Mouse (Mus musculus) midbrain, embryonic 12.5 days (tissue): ENCODE measurements around the gene Krt80. TPM values are rescaled to one million over a fixed set of nuclear protein-coding genes. Genes with fewer than 3 reads are reported as not detected.

Source experiments
- ATAC-seq: fragments of 200-750 bp; cut with Nextera tagmentation; 2 replicates; pipeline ENCODE4 v1.8.0; 2017; ENCODE audit warnings: low read depth, moderate TSS enrichment, moderate library complexity; ENCODE audit not compliant: low FRiP score
- H3K27ac ChIP-seq: fragments of 300-500 bp; sonication (generic); replicated peaks from 2 replicates; pipeline ENCODE4 v1.5.1; 2016; ENCODE audit warnings: mild to moderate bottlenecking
- H3K27me3 ChIP-seq: fragments of 300-500 bp; sonication (generic); 2 replicates; pipeline ENCODE4 v1.6.1; 2016; ENCODE audit warnings: mild to moderate bottlenecking
- H3K36me3 ChIP-seq: fragments of 300-500 bp; sonication (generic); 2 replicates; pipeline ENCODE4 v1.6.1; 2016
- H3K4me1 ChIP-seq: fragments of 300-500 bp; sonication (generic); 2 replicates; pipeline ENCODE4 v1.6.1; 2016
- H3K4me2 ChIP-seq: fragments of 300-500 bp; sonication (generic); replicated peaks from 2 replicates; pipeline ENCODE4 v1.6.1; 2016; ENCODE audit warnings: mild to moderate bottlenecking, moderate library complexity
- H3K4me3 ChIP-seq: fragments of 300-500 bp; sonication (generic); 2 replicates; pipeline ENCODE4 v1.5.1; 2016; ENCODE audit warnings: mild to moderate bottlenecking
- H3K9ac ChIP-seq: fragments of 300-500 bp; sonication (generic); replicated peaks from 2 replicates; pipeline ENCODE4 v1.6.1; 2016; ENCODE audit warnings: mild to moderate bottlenecking, moderate library complexity
- H3K9me3 ChIP-seq: fragments of 300-500 bp; sonication (generic); 2 replicates; pipeline ENCODE4 v1.6.1; 2016; ENCODE audit warnings: mild to moderate bottlenecking
- WGBS: fragments of 180-500 bp; shearing (Covaris S2); methylation state at CpG from one replicate; pipeline ENCODE4 v1.1.7; 2016; 5-methylcytosine and 5-hydroxymethylcytosine counted together
- polyA plus RNA-seq: library from polyadenylated mRNA; unstranded; fragments of >200 nt; fragmentation: Nextera tagmentation; extraction: Ambion mirVana; gene quantifications from 2 replicates; pipeline ENCODE4 v1.2.1, GENCODE M21; 2016

Krt80 gene
- polyA plus RNA-seq, 1 experiment from 2014 or later: 0.18 TPM

- WGBS: 90% methylated on average over 16 of the region's 16 CpGs
Observed at GRCm38 (mm10) chr15:101373286-101373898, 3.4 kb upstream of the Krt80 start.

GRCm38 (mm10) chr15:101372131-101372977 is 2.4 kb upstream of the Krt80 start:
- no peaks in the 10 kb centered on the region for H3K9me3 ChIP-seq
- no peak overlapping the region for H3K4me2 ChIP-seq
- ATAC-seq: no peak
- H3K4me1 ChIP-seq: 0 out of 2 replicates have a peak, but pooled peaks cover 3% of the 10 kb centered on the region
- H3K36me3 ChIP-seq: no peaks in the 10 kb centered on the region
- 77% methylated on average over 7 of the region's 7 CpGs for WGBS
- H3K27ac ChIP-seq: no peak overlapping the region
- H3K9ac ChIP-seq: no peak overlapping the region
- 0 out of 2 replicates have a peak, but pooled peaks cover 4% of the 10 kb centered on the region for H3K27me3 ChIP-seq
- H3K4me3 ChIP-seq: no peak overlapping the region

More at GRCm38 (mm10) chr15:101373286-101373898, 3.4 kb upstream of the Krt80 start:
- no peak overlapping the region for H3K27ac ChIP-seq
- no peak overlapping the region for H3K4me3 ChIP-seq
- H3K9ac ChIP-seq: no peak overlapping the region
- no peak overlapping the region for H3K4me2 ChIP-seq
- H3K36me3 ChIP-seq: no peaks in the 10 kb centered on the region
- H3K4me1 ChIP-seq: 0 out of 2 replicates have a peak, but pooled peaks cover 3% of the 10 kb centered on the region
- H3K27me3 ChIP-seq: 0 out of 2 replicates have a peak, but pooled peaks cover 4% of the 10 kb centered on the region
- no peak for ATAC-seq
- H3K9me3 ChIP-seq: no peaks in the 10 kb centered on the region

DNA sequence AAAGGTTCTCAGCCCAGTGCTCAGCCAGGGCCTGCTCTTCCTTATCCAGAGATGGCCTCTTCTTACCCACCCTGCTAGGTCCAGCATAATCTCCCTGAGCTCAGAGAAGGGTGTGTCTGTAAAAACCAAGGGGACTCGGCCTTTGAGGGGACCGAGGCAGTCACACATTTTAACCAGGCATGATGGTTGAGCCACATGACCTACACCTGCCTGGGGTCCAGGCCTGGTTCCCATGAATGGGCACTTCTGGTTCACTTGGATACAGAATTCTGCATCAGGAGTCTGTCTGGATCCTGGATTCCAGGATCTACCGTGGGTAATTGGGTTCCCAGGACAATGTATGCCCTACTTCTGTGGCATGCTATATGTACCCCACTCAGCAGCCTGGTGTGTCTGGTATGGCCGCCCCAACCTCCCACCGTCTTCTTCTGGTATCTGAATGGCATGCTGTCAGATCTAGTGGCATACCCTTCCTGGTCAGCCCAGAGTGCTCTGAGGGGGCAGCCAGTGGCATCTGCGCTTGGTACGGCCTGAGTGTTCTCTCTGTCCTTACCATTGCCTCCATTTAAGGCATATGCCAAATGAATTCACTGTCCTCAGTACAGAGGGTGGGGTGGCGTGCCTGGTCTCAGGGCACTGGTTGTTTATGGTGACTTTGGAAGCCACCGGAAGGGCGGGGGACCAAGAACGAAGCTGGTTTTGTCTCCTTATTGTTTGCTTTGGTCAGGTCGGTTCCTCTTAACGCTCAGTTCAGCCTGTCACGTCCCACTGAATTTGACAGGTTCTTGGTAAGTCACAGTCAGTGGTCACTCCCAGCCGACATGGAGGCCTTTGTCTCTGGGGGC is 1.4 kb upstream of the Krt80 start:
- Histone ChIP-seq H3K4me1 (peaks cover 3% of the 10 kb centered on the region; the same call in 1 of the 2 replicates), H3K27me3 (peaks cover 4% of the 10 kb centered on the region; the same call in 1 of the 2 replicates), H3K36me3 (no peaks in the 10 kb centered on the region), H3K9ac (no peak overlapping the region), H3K4me2 (no peak overlapping the region), H3K9me3 (no peaks in the 10 kb centered on the region), H3K4me3 (no peak overlapping the region), H3K27ac (no peak overlapping the region)
- no peak for ATAC-seq
- 76% methylated on average over 15 of the region's 15 CpGs for WGBS

GRCm38 (mm10) chr15:101369382-101370100 is 421 bp downstream of the Krt80 start:
- H3K9me3 ChIP-seq: no peaks in the 10 kb centered on the region
- no peak overlapping the region for H3K4me3 ChIP-seq
- H3K27ac ChIP-seq: no peak overlapping the region
- peaks cover 7% of the 10 kb centered on the region; the same call in 1 of the 2 replicates for H3K27me3 ChIP-seq
- no peaks in the 10 kb centered on the region for H3K36me3 ChIP-seq
- H3K9ac ChIP-seq: no peak overlapping the region
- peaks cover 3% of the 10 kb centered on the region; the same call in 1 of the 2 replicates for H3K4me1 ChIP-seq
- WGBS: 35% methylated on average over 12 of the region's 12 CpGs
- ATAC-seq: no peak
- no peak overlapping the region for H3K4me2 ChIP-seq

GRCm38 (mm10) chr15:101368502-101369381 is 1.2 kb downstream of the Krt80 start:
- Histone ChIP-seq H3K4me3 (no peak overlapping the region), H3K4me1 (peaks cover 3% of the 10 kb centered on the region; the same call in 1 of the 2 replicates), H3K27me3 (peaks cover 7% of the 10 kb centered on the region; the same call in 1 of the 2 replicates), H3K4me2 (no peak overlapping the region), H3K27ac (no peak overlapping the region), H3K9me3 (no peaks in the 10 kb centered on the region), H3K9ac (no peak overlapping the region), H3K36me3 (no peaks in the 10 kb centered on the region)
- ATAC-seq: no peak
- WGBS: 71% methylated on average over 11 of the region's 11 CpGs

DNA sequence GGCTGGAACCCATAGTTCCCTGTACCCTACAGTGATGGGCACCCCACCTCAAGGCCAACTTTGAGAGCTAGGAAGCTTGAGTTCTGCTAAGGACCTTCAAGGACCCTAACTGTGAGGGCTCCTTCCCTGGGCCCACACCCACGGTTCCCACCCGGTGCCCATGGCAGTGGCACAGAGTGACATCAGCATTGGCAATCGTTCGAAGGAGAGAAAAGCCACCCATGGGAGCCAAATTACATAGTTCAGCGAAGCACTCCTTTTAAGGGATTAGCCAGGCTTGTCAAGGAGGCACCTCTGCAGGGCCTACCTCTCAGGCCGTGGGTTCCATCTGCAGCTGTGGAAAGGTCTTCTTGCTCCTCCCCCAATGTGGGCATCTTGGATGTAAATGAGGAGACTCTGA is 1.9 kb downstream of the Krt80 start:
- Histone ChIP-seq H3K27me3 (peaks cover 7% of the 10 kb centered on the region; the same call in 1 of the 2 replicates), H3K9me3 (no peaks in the 10 kb centered on the region), H3K4me1 (peaks cover 3% of the 10 kb centered on the region; the same call in 1 of the 2 replicates), H3K4me2 (no peak overlapping the region), H3K4me3 (no peak overlapping the region), H3K36me3 (no peaks in the 10 kb centered on the region), H3K27ac (no peak overlapping the region), H3K9ac (no peak overlapping the region)
- ATAC-seq: no peak
- 81% methylated on average over 6 of the region's 6 CpGs for WGBS

- no peaks in the 10 kb centered on the region for H3K9me3 ChIP-seq
- H3K36me3 ChIP-seq: no peaks in the 10 kb centered on the region
- no peak overlapping the region for H3K4me3 ChIP-seq
- WGBS: 72% methylated on average over 8 of the region's 8 CpGs
- H3K27me3 ChIP-seq: peaks cover 7% of the 10 kb centered on the region; the same call in 1 of the 2 replicates
- no peak overlapping the region for H3K27ac ChIP-seq
- no peak overlapping the region for H3K9ac ChIP-seq
- no peak overlapping the region for H3K4me2 ChIP-seq
- ATAC-seq: no peak
- peaks cover 3% of the 10 kb centered on the region; the same call in 1 of the 2 replicates for H3K4me1 ChIP-seq
Observed at GRCm38 (mm10) chr15:101367497-101367896, 2.5 kb downstream of the Krt80 start.

DNA sequence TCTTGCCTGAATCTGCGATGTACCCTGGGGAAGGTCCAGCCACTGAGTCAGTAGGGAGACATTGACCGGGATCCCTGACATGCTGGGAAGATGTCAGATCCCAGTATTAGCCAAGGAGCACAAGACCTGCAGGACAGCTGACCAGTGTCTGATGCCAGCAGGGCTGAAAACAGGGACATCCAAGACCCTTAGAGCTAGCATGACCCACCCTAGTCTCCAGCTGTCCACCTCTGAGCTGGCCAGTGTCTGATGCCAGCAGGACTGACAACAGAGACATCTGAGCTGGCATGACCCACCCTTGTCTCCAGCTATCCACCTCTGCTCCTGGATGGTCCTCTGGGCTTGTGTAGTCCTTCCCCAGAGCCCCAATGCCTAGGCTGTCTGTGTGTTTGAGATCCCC is 3.0 kb downstream of the Krt80 start:
- H3K9ac ChIP-seq: no peak overlapping the region
- no peak overlapping the region for H3K4me3 ChIP-seq
- no peak for ATAC-seq
- H3K27me3 ChIP-seq: peaks cover 7% of the 10 kb centered on the region; the same call in 1 of the 2 replicates
- H3K4me1 ChIP-seq: peaks cover 3% of the 10 kb centered on the region; the same call in 1 of the 2 replicates
- WGBS: 33% methylated on average over 2 of the region's 2 CpGs
- no peaks in the 10 kb centered on the region for H3K9me3 ChIP-seq
- no peaks in the 10 kb centered on the region for H3K36me3 ChIP-seq
- H3K27ac ChIP-seq: no peak overlapping the region
- H3K4me2 ChIP-seq: no peak overlapping the region

GRCm38 (mm10) chr15:101366482-101366881 is 3.5 kb downstream of the Krt80 start:
- WGBS: 11% methylated on average over 3 of the region's 3 CpGs
- H3K9ac ChIP-seq: no peak overlapping the region
- no peaks in the 10 kb centered on the region for H3K36me3 ChIP-seq
- H3K4me1 ChIP-seq: peaks cover 3% of the 10 kb centered on the region; the same call in 1 of the 2 replicates
- no peak overlapping the region for H3K4me2 ChIP-seq
- no peak overlapping the region for H3K4me3 ChIP-seq
- H3K27ac ChIP-seq: no peak overlapping the region
- H3K9me3 ChIP-seq: no peaks in the 10 kb centered on the region
- ATAC-seq: no peak
- H3K27me3 ChIP-seq: peaks cover 7% of the 10 kb centered on the region; the same call in 1 of the 2 replicates

GRCm38 (mm10) chr15:101365721-101366120 is 4.2 kb downstream of the Krt80 start:
- Histone ChIP-seq H3K9me3 (no peaks in the 10 kb centered on the region), H3K27ac (no peak overlapping the region), H3K9ac (no peak overlapping the region), H3K4me3 (no peak overlapping the region), H3K27me3 (peaks cover 7% of the 10 kb centered on the region; the same call in 1 of the 2 replicates), H3K36me3 (no peaks in the 10 kb centered on the region), H3K4me1 (peaks cover 3% of the 10 kb centered on the region; the same call in 1 of the 2 replicates), H3K4me2 (no peak overlapping the region)
- ATAC-seq: no peak
- WGBS: 71% methylated on average over 4 of the region's 4 CpGs
